Mouse (Mus musculus): ENCODE results near the gene Ptdss2.

The Ptdss2 gene

DNA sequence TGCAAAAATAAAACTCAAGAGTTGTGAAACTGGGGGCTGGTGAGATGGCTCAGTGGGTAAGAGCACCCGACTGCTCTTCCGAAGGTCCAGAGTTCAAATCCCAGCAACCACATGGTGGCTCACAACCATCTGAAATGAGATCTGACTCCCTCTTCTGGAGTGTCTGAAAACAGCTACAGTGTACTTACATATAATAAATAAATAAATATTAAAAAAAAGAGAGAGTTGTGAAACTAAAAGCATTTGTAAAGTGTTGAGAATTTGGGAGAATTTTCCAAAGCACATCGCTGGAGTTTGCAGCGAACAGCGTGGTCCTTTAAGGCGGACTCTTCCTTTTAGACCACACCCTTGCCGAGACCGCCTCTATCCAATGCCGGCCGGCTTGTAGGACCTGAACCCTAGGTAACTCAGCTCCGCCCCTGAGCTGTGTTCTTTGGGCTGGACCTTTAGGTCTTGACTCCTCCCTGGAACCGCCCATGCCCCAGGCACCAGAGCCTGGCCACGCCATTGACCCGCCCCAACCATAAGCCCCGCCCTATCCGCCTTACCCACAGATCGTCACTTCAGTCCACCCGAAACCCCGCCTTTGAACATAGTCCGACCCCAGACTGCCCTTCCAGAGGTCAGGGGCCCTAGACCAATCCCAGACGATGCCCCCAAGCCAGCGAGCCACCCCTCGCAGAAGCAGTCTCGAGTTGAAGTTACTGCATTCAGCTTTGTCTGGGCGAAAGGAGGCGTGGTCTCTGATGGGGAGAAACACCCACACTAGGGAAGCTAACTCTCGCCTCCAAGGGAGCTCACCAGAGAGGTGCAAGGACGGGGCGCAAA is 721 bp downstream of the Ptdss2 start:
- peak; percentile 93 for DNase-seq (ENCODE audit: low read depth, low spot score)

DNA sequence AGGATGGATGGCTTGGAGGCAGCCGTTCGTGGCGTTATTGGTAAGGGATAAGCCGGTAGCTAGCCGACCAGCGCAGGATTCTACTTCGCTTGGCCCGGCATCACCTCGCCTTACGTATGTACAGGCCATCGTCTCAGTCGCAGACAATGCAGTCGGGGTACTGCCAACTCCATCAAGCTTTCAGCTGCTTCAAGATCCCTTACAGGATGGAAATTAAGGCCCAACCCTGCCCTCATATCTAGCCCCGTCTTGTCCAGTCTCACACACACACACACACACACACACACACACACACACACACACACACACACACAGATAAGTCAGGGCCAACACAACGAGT is 1.3 kb downstream of the Ptdss2 start:
- no peak for DNase-seq (ENCODE audit: low read depth, low spot score)

DNA sequence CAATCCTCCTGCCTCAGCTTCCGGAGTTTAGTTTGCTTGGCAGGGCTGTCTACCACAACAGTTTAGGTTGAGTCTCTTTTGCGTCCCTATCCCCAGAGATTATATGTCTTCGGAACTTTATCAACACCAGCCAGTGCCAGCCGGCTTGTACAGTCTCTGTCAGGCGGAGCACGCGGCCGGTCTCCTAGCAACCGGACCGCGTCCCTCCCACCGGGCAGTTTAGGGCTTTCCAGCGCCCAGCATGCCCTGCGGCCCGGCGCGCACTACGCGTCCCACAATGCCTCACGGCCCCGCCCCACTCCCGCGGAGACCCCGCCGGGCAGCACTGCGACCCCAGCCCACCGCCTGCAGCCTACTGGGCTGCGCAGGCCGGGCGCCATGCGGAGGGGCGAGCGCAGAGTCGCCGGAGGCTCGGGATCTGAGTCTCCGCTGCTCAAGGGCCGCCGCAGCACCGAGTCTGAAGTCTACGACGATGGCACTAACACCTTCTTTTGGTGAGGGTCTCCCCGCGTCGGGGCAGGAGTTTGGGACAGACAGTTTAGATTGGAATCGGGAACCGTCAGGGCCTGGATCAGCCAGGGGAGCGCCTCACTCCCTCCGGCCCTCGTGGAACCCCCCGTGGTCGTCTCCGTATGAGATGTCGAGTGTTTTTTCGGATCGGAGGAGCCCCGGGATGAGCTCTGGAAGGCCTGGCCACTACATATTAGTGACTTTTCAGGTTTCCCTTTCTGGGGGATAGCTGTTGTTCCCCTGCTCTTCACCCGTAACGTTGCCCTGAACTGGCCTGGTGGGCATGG is 9.0 kb downstream of the Ptdss2 start:
- peak; percentile 82 for DNase-seq (ENCODE audit: low read depth, low spot score)

DNA sequence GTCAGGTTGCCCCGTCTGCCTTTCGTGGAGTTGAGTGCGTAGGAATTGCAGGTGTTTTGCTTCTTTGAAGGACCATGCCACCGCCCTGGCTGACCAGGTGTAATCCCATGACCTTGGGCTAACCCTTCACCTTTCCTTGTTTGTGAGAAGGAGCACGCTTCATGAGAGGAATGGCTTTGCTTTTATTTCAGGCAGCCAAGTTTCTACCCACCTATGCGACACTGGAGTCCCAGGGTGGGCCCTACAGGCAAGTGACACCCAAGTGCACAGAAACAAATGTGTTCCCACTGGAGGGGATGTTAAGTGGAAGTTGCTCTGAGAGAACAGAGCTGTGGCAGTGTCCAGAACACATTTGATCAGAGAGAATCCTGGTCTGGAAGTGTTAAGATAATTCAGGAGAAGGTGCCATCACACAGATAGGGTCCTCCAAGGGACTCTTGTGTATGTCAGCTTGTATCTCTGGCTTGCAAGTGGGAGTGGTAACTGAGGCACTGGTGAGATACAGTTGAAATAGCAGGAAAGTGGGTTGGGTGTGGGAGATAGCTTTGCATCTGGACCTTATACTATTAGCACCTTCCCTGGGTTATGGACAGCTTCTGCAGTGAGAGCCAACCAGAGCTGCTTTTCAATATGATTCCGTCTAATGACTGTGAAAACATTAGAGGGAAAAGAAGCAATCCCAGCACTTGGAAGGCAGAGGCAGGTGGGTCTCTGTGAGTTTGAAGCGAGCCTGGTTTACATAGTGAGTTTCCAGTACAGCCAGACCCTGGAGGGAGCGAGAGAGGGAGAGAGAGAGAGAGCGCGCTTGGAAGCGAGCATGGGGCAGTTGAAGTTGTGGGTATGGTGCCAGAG is 9.9 kb downstream of the Ptdss2 start:
- no peak for DNase-seq (ENCODE audit: low read depth, low spot score)

DNA sequence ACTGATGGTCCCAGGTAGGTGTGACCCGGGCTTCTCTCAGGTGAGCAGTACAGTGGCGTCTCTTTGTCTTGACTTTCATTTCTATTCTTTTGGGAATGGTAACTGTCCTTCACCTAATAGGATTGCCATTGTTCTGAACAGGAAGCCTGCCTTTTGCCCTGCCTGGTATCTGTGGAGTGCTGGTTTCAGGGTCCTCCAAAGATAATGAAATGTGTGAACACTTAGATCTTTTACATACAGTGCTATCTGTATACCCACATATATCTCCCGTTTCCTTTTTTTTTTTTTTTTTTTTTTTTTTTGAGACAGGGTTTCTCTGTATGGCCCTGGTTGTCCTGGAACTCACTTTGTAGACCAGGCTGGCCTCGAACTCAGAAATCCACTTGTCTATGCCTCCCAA is 19.1 kb downstream of the Ptdss2 start:
- DNase-seq (ENCODE audit: low read depth, low spot score): no peak

DNA sequence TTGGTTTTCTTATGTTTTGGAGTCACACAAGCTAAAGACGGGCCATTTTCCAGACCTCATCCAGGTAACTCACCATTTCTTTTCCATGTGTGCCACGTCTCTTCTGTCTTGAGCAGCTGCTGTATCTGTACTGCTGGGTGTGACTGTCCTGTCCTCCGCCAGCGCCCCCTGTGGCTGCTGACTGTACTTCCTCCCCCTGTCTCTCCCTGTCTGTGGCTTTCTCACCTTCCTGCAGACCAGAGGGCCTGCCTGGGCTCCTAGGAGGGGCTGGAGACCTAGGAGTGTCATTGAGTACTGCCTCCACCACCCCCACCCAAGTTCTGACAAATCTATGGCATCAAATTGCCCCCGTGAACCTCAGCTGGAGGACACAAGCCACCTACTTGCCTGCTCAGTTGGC is 20.9 kb downstream of the Ptdss2 start:
- DNase-seq (ENCODE audit: low read depth, low spot score): peak; percentile 51

- DNase-seq (ENCODE audit: low read depth, low spot score): no peak
Measured at GRCm38 (mm10) chr7:141143861-141144260, 21.7 kb downstream of the Ptdss2 start.

GRCm38 (mm10) chr7:141144650-141145049 is 22.5 kb downstream of the Ptdss2 start:
- DNase-seq (ENCODE audit: low read depth, low spot score): no peak

DNA sequence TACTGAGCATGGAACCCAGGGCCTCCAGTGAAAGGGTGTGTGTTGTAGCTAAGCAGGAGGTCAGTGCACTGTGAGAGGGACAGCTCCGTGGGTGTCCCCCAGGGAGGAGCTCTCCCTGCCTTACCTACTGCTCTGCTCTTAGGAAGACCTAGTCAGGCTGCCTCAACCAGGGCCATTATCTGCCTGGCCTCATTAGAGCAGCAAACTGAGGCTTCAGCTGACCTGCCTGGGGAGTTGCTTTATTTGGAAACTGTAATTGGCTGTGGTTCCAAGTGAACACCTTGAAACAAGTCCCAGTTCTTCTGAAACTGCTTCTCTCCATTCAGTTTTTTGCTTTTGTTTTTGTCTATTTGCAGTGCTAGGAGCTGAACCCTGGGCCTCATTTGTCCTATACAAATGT is 23.2 kb downstream of the Ptdss2 start:
- DNase-seq (ENCODE audit: low read depth, low spot score): no peak

- no peak for DNase-seq (ENCODE audit: low read depth, low spot score)
Measured at GRCm38 (mm10) chr7:141146043-141146595, 23.9 kb downstream of the Ptdss2 start.

DNA sequence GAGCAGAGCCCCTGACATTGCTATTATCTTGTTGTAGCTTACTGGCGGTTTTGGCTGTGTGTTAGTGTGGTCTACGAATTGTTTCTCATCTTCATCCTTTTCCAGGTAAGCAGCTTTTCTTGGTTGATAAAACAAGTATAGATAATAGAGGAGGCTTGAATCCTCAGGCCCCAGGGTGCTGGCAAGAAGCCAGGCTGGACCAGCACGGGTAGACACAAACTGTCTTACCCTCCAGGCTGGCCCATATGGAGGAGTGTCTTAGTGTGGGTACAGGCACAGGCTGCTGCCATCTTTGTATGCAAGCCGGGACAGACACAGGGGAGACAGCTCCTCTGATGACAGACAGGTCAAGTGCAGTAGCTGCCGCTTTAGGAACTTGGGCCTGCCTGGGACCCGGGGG is 24.9 kb downstream of the Ptdss2 start:
- DNase-seq (ENCODE audit: low read depth, low spot score): no peak

GRCm38 (mm10) chr7:141148639-141149038 is 26.5 kb downstream of the Ptdss2 start:
- no peak for DNase-seq (ENCODE audit: low read depth, low spot score)

DNA sequence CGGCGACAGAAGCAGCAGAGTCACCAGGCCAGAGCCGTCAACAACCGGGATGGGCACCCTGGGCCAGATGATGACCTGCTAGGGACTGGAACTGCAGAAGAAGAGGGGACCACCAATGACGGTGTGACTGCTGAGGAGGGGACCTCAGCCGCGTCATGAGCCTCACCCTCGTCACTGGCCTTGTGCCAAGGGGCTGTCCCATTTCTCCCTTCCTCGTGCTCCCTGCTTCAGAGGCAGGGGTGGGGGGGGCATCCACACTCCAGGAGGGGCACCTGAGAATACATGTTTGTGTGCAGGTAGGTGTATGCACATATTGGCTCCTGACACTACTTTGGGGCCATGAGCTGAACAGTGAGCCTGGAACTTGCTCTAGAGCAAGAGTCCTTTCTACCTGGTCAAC is 33.2 kb downstream of the Ptdss2 start:
- DNase-seq (ENCODE audit: low read depth, low spot score): no peak

- DNase-seq (ENCODE audit: low read depth, low spot score): no peak
Measured at GRCm38 (mm10) chr7:141164397-141164796, 42.2 kb downstream of the Ptdss2 start.

DNA sequence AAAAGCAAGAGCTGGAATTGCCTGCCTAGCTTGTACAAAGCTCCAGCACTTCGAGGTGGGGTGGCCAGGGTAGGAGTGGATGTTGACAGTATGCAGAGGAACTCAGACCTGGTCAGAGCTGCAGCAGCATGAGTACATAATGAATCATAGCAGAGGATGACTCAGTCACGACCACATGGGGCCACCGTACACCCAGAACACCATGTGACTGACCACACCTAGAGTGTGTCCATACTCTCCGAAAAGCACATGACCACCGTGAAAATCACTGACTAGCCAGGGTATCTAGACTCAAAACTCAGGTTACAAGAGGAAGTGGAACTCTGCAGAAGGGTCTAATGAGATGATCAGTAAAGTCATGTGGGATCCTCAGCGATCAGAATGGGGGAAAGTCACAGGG is 42.7 kb downstream of the Ptdss2 start:
- peak; percentile 95 for DNase-seq (ENCODE audit: low read depth, low spot score)

DNA sequence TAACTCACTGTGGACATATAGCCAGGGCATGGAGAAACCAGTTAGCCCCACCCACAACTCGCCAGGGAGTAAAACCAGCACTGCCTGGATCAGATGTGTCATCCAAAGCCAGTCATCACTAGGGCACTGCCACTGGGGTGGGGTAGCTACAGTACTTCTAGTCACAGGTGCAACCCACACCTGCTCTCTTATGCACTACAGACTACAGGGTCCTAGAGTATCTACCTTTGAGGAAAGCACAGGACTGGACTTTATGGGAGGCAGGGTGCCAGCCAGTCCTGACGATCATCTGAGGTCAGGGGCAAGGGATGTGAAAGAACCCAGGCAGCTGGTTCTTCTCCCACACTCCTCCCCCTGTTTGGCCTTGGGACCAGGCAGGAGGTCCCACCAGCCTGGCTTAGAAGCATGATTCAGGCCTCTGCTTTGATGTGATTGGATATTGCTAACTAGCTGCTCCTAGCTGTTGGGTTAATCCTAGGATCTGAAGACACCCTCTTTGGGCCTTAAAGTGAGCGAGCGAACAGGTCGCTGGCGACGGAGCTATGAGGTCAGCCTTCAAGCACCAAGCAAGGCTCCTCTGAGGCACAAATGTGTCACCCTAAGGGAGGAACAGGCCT is 45.8 kb downstream of the Ptdss2 start:
- DNase-seq (ENCODE audit: low read depth, low spot score): peak; percentile 85

- DNase-seq (ENCODE audit: low read depth, low spot score): peak; percentile 95
Measured at GRCm38 (mm10) chr7:141168518-141168953, 46.4 kb downstream of the Ptdss2 start.

DNA sequence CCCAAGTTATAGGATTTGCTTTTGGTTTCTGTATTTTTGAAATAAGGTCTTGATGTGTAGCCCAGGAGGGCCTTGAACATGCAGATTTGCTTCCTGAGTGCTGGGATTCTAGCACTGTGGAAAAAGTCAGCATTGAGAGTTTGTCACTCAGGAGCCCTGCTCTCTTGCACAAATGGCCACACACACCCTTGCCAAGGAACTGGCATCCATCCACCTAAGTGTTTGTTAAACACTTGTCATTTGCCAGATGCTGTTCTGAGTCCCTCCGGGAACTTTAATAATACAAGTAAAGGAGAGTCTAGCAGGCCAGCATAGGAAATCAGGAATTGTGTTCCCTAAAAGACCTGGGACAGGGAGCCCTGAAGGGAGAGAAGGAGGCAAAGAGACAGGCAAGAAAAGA is 47.1 kb downstream of the Ptdss2 start:
- DNase-seq (ENCODE audit: low read depth, low spot score): peak; percentile 28

- no peak for DNase-seq (ENCODE audit: low read depth, low spot score)
Measured at GRCm38 (mm10) chr7:141169866-141170265, 47.7 kb downstream of the Ptdss2 start.

- peak; percentile 90 for DNase-seq (ENCODE audit: low read depth, low spot score)
Measured at GRCm38 (mm10) chr7:141172116-141173006, 50.2 kb downstream of the Ptdss2 start, which contains the start of gene Rnh1. Gene Rnh1 (minus strand): TSS chr7:141172857.

Data from 3T3-L1 (cell line).